Mouse (Mus musculus) C2C12 (cell line): ENCODE results near the gene Hfe.

Experiments used
- CEBPB ChIP-seq: IDR thresholded peaks from one replicate; pipeline ENCODE4 v1.6.1; 2011; ENCODE audit warnings: low read depth, mild to moderate bottlenecking, control low read depth, moderate library complexity
- CTCF ChIP-seq: IDR thresholded peaks from one replicate; pipeline ENCODE4 v1.5.1; 2011; ENCODE audit not compliant: control insufficient read depth, insufficient read depth, insufficient read length
- FOSL1 ChIP-seq: IDR thresholded peaks from one replicate; pipeline ENCODE4 v1.8.0; 2011; ENCODE audit warnings: mild to moderate bottlenecking, low read length; ENCODE audit not compliant: poor library complexity, insufficient read depth, severe bottlenecking
- MAX ChIP-seq: IDR thresholded peaks from one replicate; pipeline ENCODE4 v1.6.1; 2011; ENCODE audit warnings: mild to moderate bottlenecking, control low read depth
- MYOD1 ChIP-seq: IDR thresholded peaks from one replicate; pipeline ENCODE4 v1.6.1; 2011; ENCODE audit warnings: low read depth; ENCODE audit not compliant: control insufficient read depth, insufficient read length
- MYOG ChIP-seq: IDR thresholded peaks from one replicate; pipeline ENCODE4 v1.6.1; 2011; ENCODE audit not compliant: control insufficient read depth, insufficient read length; ENCODE audit errors: extremely low read depth
- USF1 ChIP-seq: IDR thresholded peaks from one replicate; pipeline ENCODE4 v1.6.1; 2011; ENCODE audit warnings: low read depth, mild to moderate bottlenecking, control low read depth, moderate library complexity

DNA sequence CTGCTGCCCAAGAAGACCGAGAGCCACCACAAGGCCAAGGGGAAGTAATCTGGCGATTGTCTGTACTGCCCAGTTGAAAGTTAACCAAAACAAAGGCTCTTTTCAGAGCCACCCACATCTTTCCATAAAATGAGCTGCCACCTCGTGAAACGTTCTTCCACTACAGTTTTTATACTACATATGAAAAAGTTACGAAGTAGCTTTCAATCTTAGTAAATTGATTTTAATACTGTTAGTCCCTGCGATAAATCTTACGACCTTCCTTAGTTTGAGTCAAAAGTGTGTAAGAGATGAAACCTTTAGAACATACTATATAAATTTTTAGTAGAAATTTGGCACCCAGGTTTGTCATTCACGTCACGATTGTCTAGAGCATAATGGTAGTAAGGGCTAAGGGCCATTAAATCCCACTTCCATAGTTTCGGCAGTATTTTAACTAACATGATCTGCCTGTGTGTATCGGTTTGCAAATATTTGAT is 40.9 kb upstream of the Hfe start:
- no peak for TF ChIP-seq CTCF
- no peak for TF ChIP-seq MAX
- TF ChIP-seq USF1 = no peak
- TF ChIP-seq MYOG = no peak
- TF ChIP-seq CEBPB = no peak
- TF ChIP-seq MYOD1 = no peak
- no peak for TF ChIP-seq FOSL1
